Mouse (Mus musculus) embryonic facial prominence, embryonic 13.5 days (tissue): ENCODE data around the gene Folr1. TPM values are rescaled to one million over a fixed set of nuclear protein-coding genes. Genes with fewer than 3 reads are reported as not detected.
A peak's percentile ranks its signal among the peaks of the same experiment; 100 is the strongest.

Source experiments
- ATAC-seq: fragments of 200-750 bp; cut with Nextera tagmentation; 2 replicates; pipeline ENCODE4 v1.8.0; 2017; ENCODE audit warnings: low read depth; ENCODE audit not compliant: insufficient number of reproducible peaks, insufficient read depth, low FRiP score, low TSS enrichment
- H3K27ac ChIP-seq: fragments of 300-500 bp; sonication (generic); 2 replicates; pipeline ENCODE4 v1.5.1; 2015; ENCODE audit warnings: moderate library complexity, mild to moderate bottlenecking, inconsistent platforms
- H3K27me3 ChIP-seq: fragments of 300-500 bp; sonication (generic); 2 replicates; pipeline ENCODE4 v1.6.1; 2015; ENCODE audit warnings: mild to moderate bottlenecking, inconsistent platforms
- H3K36me3 ChIP-seq: fragments of 300-500 bp; sonication (generic); 2 replicates; pipeline ENCODE4 v1.6.1; 2015; ENCODE audit warnings: mild to moderate bottlenecking, inconsistent platforms
- H3K4me1 ChIP-seq: fragments of 300-500 bp; sonication (generic); 2 replicates; pipeline ENCODE4 v1.6.1; 2015; ENCODE audit warnings: inconsistent platforms
- H3K4me2 ChIP-seq: fragments of 300-500 bp; sonication (generic); 2 replicates; pipeline ENCODE4 v1.6.1; 2015; ENCODE audit warnings: moderate library complexity, mild to moderate bottlenecking, inconsistent platforms
- H3K4me3 ChIP-seq: fragments of 300-500 bp; sonication (generic); 2 replicates; pipeline ENCODE4 v1.5.1; 2015; ENCODE audit warnings: mild to moderate bottlenecking, inconsistent platforms
- H3K9ac ChIP-seq: fragments of 300-500 bp; sonication (generic); 2 replicates; pipeline ENCODE4 v1.6.1; 2015; ENCODE audit warnings: mild to moderate bottlenecking, inconsistent platforms
- H3K9me3 ChIP-seq: fragments of 300-500 bp; sonication (generic); 2 replicates; pipeline ENCODE4 v1.6.1; 2016; ENCODE audit warnings: inconsistent platforms
- WGBS: fragments of 180-500 bp; shearing (Covaris S2); methylation state at CpG from one replicate; pipeline ENCODE4 v1.1.7; 2015; ENCODE audit warnings: mixed read lengths; 5-methylcytosine and 5-hydroxymethylcytosine counted together
- polyA plus RNA-seq: library from polyadenylated mRNA; unstranded; fragments of >200 nt; fragmentation: Nextera tagmentation; extraction: Ambion mirVana; gene quantifications from 2 replicates; pipeline ENCODE4 v1.2.1, GENCODE M21; 2015

Folr1 gene
- polyA plus RNA-seq, 1 experiment from 2014 or later = 0.25 TPM

- under 1% methylated on average over 57 of the region's 57 CpGs for WGBS
- ATAC-seq = peak; percentile 98
- peak overlapping the region; percentile 51 for H3K4me3 ChIP-seq
Observed at GRCm38 (mm10) chr7:101896104-101897066, 25.8 kb upstream of the Folr1 start.

GRCm38 (mm10) chr7:101895695-101896094 lies 25.1 kb upstream of the Folr1 start:
- H3K27me3 ChIP-seq = no peaks in the 10 kb centered on the region
- 41% methylated on average over 9 of the region's 9 CpGs for WGBS
- H3K27ac ChIP-seq = peak overlapping the region; percentile 68; the same call in 1 of the 2 replicates

More at GRCm38 (mm10) chr7:101896104-101897066, 25.8 kb upstream of the Folr1 start:
- Histone ChIP-seq H3K27ac (peak overlapping the region; percentile 90), H3K27me3 (no peaks in the 10 kb centered on the region), H3K9me3 (no peaks in the 10 kb centered on the region), H3K4me1 (peaks cover 9% of the 10 kb centered on the region; the same call in 1 of the 2 replicates), H3K9ac (peak overlapping the region; percentile 64), H3K4me2 (peak overlapping the region; percentile 56), H3K36me3 (peaks cover 6% of the 10 kb centered on the region; the same call in 1 of the 2 replicates)

DNA sequence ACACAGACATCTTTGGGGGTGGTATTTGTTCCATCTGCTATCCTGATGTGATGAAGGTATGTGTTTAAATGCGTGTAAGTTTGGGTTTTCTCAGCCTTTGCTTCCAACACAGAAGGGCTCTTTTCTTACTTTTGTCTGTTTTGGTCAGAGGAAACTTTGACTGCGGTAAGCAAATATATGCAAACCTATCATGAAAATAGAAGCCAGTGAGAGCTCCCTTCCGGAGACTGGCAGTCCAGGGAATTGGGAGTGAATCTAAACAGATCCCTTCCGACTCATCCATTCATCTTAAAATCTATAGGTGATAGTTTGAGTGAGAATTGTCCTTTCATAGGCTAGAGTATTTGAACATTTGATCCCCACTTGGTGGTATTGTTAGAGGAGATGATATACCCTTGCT lies 17.9 kb upstream of the Folr1 start:
- H3K27me3 ChIP-seq = no peaks in the 10 kb centered on the region
- no peaks in the 10 kb centered on the region for H3K4me1 ChIP-seq
- ATAC-seq = no peak
- 75% methylated on average over 4 of the region's 4 CpGs for WGBS
- no peak overlapping the region for H3K27ac ChIP-seq
- no peaks in the 10 kb centered on the region for H3K9me3 ChIP-seq
- H3K36me3 ChIP-seq = no peaks in the 10 kb centered on the region
- no peak overlapping the region for H3K4me2 ChIP-seq
- H3K9ac ChIP-seq = no peak overlapping the region
- no peak overlapping the region for H3K4me3 ChIP-seq

More at GRCm38 (mm10) chr7:101895695-101896094, 25.1 kb upstream of the Folr1 start:
- Histone ChIP-seq H3K4me1 (peaks cover 9% of the 10 kb centered on the region; the same call in 1 of the 2 replicates), H3K9ac (peak overlapping the region; percentile 64), H3K36me3 (peaks cover 6% of the 10 kb centered on the region; the same call in 1 of the 2 replicates), H3K4me3 (peak overlapping the region; percentile 51), H3K4me2 (peak overlapping the region; percentile 56), H3K9me3 (no peaks in the 10 kb centered on the region)
- no peak for ATAC-seq

DNA sequence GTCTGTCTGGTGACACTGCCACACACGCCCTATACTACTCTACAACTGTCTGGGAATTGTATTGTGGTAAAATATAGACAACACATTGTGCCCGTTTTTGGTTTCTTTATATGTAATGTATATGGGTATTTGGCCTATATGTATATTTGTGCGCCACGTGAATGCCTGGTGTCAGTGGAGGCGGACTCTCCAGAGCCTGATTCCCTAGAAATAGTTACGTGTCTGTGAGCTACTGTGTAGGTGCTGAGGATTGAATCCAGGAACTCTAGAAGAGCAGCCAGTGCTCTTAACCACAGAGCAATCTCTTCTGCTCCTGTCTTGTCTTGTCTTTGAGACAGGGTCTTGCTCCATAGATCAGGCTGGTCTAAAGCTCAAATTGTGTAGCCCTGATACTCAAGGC lies 15.7 kb upstream of the Folr1 start:
- no peaks in the 10 kb centered on the region for H3K36me3 ChIP-seq
- H3K4me1 ChIP-seq = no peaks in the 10 kb centered on the region
- no peak overlapping the region for H3K9ac ChIP-seq
- no peak overlapping the region for H3K4me2 ChIP-seq
- no peaks in the 10 kb centered on the region for H3K9me3 ChIP-seq
- no peaks in the 10 kb centered on the region for H3K27me3 ChIP-seq
- H3K4me3 ChIP-seq = no peak overlapping the region
- H3K27ac ChIP-seq = no peak overlapping the region
- no peak for ATAC-seq
- 78% methylated on average over 6 of the region's 6 CpGs for whole genome bisulfite sequencing

DNA sequence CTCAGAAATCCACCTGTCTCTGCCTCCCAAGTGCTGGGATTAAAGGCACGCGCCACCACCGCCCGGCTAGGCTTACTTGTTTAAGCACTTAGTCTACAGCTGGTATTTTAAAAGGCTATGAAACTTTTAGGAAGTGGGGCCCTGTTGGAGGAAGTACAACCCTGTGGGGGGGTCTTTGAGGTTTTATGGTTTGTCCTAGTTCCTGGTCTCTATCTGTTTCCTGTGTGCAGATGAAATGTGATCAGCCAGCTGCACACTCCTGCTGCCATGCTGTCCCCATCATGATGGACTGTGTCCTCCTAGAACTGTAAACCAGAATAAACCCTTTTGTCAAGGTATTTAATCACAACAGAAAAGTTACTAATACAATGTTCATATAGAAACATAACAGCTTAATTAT lies 13.6 kb upstream of the Folr1 start:
- Histone ChIP-seq H3K27ac (no peak overlapping the region), H3K9ac (no peak overlapping the region), H3K27me3 (no peaks in the 10 kb centered on the region), H3K4me1 (no peaks in the 10 kb centered on the region), H3K4me3 (no peak overlapping the region), H3K36me3 (no peaks in the 10 kb centered on the region), H3K9me3 (no peaks in the 10 kb centered on the region), H3K4me2 (no peak overlapping the region)
- ATAC-seq = no peak
- WGBS = 89% methylated on average over 4 of the region's 4 CpGs

DNA sequence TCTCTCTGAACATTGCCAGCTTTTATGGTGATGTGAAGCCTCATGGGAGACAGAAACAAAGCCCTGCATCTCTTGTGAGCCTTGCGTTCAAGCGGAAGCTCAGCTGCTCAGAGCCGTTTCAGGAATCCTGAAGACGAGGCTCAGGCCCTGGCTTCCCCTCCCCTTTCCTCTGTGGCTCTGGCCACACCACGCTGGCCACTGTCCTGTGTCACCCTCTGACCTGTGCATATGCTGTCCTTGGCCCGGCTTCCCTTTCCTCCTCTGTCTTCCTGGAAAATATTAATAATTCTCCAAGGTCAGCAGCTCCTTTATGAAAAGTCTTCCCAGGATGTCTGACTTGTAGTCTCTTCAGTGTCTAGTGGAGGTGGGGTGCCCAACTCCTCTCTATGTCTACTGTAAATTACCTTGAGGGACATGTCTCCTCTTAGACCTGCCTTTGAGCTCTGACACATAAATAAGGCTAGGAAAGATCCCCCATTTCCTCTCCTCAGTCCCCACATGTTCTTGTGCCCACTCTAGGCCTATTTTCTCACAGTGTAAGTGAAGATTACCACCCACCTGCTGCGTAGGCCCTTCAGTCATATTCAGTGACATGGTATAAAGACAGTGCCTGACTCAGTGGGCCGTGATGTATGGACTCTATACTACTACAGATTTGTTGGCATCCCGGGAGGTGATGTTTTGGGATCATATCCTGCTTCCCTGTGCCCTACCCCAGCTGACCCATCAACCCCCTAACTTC lies 12.0 kb upstream of the Folr1 start:
- no peaks in the 10 kb centered on the region for H3K9me3 ChIP-seq
- H3K36me3 ChIP-seq = no peaks in the 10 kb centered on the region
- H3K9ac ChIP-seq = no peak overlapping the region
- WGBS = 72% methylated on average over 9 of the region's 9 CpGs
- no peaks in the 10 kb centered on the region for H3K27me3 ChIP-seq
- no peak overlapping the region for H3K4me3 ChIP-seq
- no peak for ATAC-seq
- H3K4me2 ChIP-seq = no peak overlapping the region
- no peaks in the 10 kb centered on the region for H3K4me1 ChIP-seq
- H3K27ac ChIP-seq = no peak overlapping the region

GRCm38 (mm10) chr7:101880855-101881254 lies 10.3 kb upstream of the Folr1 start:
- no peak overlapping the region for H3K27ac ChIP-seq
- WGBS = 70% methylated on average over 4 of the region's 4 CpGs
- no peak for ATAC-seq
- H3K9me3 ChIP-seq = no peaks in the 10 kb centered on the region
- no peaks in the 10 kb centered on the region for H3K27me3 ChIP-seq
- no peak overlapping the region for H3K4me3 ChIP-seq
- no peaks in the 10 kb centered on the region for H3K36me3 ChIP-seq
- no peaks in the 10 kb centered on the region for H3K4me1 ChIP-seq
- no peak overlapping the region for H3K9ac ChIP-seq
- H3K4me2 ChIP-seq = no peak overlapping the region

GRCm38 (mm10) chr7:101875978-101876377 lies 5.4 kb upstream of the Folr1 start:
- Histone ChIP-seq H3K4me1 (no peaks in the 10 kb centered on the region), H3K9me3 (no peaks in the 10 kb centered on the region), H3K4me3 (no peak overlapping the region), H3K4me2 (no peak overlapping the region), H3K27me3 (no peaks in the 10 kb centered on the region), H3K9ac (no peak overlapping the region), H3K27ac (no peak overlapping the region), H3K36me3 (no peaks in the 10 kb centered on the region)
- WGBS = 96% methylated on average over 1 of the region's 1 CpGs
- ATAC-seq = no peak

GRCm38 (mm10) chr7:101871296-101871695 lies 708 bp upstream of the Folr1 start:
- H3K9ac ChIP-seq = no peak overlapping the region
- no peak overlapping the region for H3K4me2 ChIP-seq
- H3K4me1 ChIP-seq = no peaks in the 10 kb centered on the region
- no peak overlapping the region for H3K4me3 ChIP-seq
- H3K27me3 ChIP-seq = no peaks in the 10 kb centered on the region
- no peaks in the 10 kb centered on the region for H3K9me3 ChIP-seq
- 88% methylated on average over 3 of the region's 3 CpGs for WGBS
- no peak for ATAC-seq
- H3K36me3 ChIP-seq = no peaks in the 10 kb centered on the region
- H3K27ac ChIP-seq = no peak overlapping the region

DNA sequence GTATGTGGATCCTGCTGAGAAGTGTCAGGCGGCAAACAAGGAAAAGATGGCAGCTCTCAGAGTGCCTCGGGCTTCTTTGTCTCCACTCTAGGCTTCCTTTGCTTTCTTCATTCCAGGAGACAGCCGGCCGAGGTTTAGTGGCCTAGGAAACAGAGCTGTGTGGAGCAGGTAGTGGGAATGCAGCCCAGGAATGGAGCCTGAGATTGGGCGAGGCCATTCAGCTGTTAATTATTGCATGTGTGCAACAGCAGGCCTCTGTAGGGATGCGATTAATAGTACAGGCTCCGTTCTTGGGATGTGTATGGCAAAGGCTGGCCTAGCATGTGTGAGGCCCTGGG lies 1.5 kb downstream of the Folr1 start:
- Histone ChIP-seq H3K27ac (no peak overlapping the region), H3K4me1 (no peaks in the 10 kb centered on the region), H3K9me3 (no peaks in the 10 kb centered on the region), H3K4me3 (no peak overlapping the region), H3K36me3 (no peaks in the 10 kb centered on the region), H3K9ac (no peak overlapping the region), H3K4me2 (no peak overlapping the region), H3K27me3 (no peaks in the 10 kb centered on the region)
- WGBS = 48% methylated on average over 7 of the region's 7 CpGs
- ATAC-seq = no peak

- Histone ChIP-seq H3K4me3 (no peak overlapping the region), H3K9me3 (no peaks in the 10 kb centered on the region), H3K27me3 (no peaks in the 10 kb centered on the region), H3K9ac (no peak overlapping the region), H3K27ac (no peak overlapping the region), H3K4me1 (no peaks in the 10 kb centered on the region), H3K36me3 (no peaks in the 10 kb centered on the region), H3K4me2 (no peak overlapping the region)
- ATAC-seq = no peak
- WGBS = 63% methylated on average over 13 of the region's 13 CpGs
Observed at GRCm38 (mm10) chr7:101868241-101869162, 2.1 kb downstream of the Folr1 start.
